Mouse (Mus musculus) heart, embryonic 15.5 days (tissue): ENCODE results near the gene Osbpl6. TPM values are rescaled to one million over a fixed set of nuclear protein-coding genes. Genes with fewer than 3 reads are reported as not detected.
A peak's percentile ranks its signal among the peaks of the same experiment; 100 is the strongest.

Experiments used
- ATAC-seq: fragments of 200-750 bp; cut with Nextera tagmentation; replicated peaks from 2 replicates; pipeline ENCODE4 v1.8.0; 2017; ENCODE audit warnings: low read depth, moderate TSS enrichment; ENCODE audit not compliant: insufficient number of reproducible peaks, insufficient read depth, low FRiP score
- H3K27ac ChIP-seq: fragments of 300-500 bp; sonication (generic); 2 replicates; pipeline ENCODE4 v1.5.1; 2015; ENCODE audit warnings: mild to moderate bottlenecking, inconsistent platforms
- H3K27me3 ChIP-seq: fragments of 300-500 bp; sonication (generic); 2 replicates; pipeline ENCODE4 v1.6.1; 2015; ENCODE audit warnings: inconsistent platforms
- H3K36me3 ChIP-seq: fragments of 300-500 bp; sonication (generic); 2 replicates; pipeline ENCODE4 v1.6.1; 2015; ENCODE audit warnings: mild to moderate bottlenecking, inconsistent platforms
- H3K4me1 ChIP-seq: fragments of 300-500 bp; sonication (generic); replicated peaks from 2 replicates; pipeline ENCODE4 v1.6.1; 2015; ENCODE audit warnings: inconsistent platforms
- H3K4me2 ChIP-seq: fragments of 300-500 bp; sonication (generic); 2 replicates; pipeline ENCODE4 v1.6.1; 2015; ENCODE audit warnings: inconsistent platforms, mild to moderate bottlenecking, moderate library complexity
- H3K4me3 ChIP-seq: fragments of 300-500 bp; sonication (generic); 2 replicates; pipeline ENCODE4 v1.5.1; 2015; ENCODE audit warnings: mild to moderate bottlenecking, inconsistent platforms
- H3K9ac ChIP-seq: fragments of 300-500 bp; sonication (generic); 2 replicates; pipeline ENCODE4 v1.6.1; 2015; ENCODE audit warnings: mild to moderate bottlenecking, inconsistent platforms
- H3K9me3 ChIP-seq: fragments of 300-500 bp; sonication (generic); replicated peaks from 2 replicates; pipeline ENCODE4 v1.6.1; 2016; ENCODE audit warnings: inconsistent platforms
- WGBS: fragments of 180-500 bp; shearing (Covaris S2); methylation state at CpG from one replicate; pipeline ENCODE4 v1.1.7; 2015; ENCODE audit warnings: mixed read lengths; 5-methylcytosine and 5-hydroxymethylcytosine counted together
- polyA plus RNA-seq: library from polyadenylated mRNA; unstranded; fragments of >200 nt; fragmentation: Nextera tagmentation; extraction: Ambion mirVana; gene quantifications from 2 replicates; pipeline ENCODE4 v1.2.1, GENCODE M21; 2015

Osbpl6 gene
- 3.9 and 7.5 TPM in 2 replicates for polyA plus RNA-seq

DNA sequence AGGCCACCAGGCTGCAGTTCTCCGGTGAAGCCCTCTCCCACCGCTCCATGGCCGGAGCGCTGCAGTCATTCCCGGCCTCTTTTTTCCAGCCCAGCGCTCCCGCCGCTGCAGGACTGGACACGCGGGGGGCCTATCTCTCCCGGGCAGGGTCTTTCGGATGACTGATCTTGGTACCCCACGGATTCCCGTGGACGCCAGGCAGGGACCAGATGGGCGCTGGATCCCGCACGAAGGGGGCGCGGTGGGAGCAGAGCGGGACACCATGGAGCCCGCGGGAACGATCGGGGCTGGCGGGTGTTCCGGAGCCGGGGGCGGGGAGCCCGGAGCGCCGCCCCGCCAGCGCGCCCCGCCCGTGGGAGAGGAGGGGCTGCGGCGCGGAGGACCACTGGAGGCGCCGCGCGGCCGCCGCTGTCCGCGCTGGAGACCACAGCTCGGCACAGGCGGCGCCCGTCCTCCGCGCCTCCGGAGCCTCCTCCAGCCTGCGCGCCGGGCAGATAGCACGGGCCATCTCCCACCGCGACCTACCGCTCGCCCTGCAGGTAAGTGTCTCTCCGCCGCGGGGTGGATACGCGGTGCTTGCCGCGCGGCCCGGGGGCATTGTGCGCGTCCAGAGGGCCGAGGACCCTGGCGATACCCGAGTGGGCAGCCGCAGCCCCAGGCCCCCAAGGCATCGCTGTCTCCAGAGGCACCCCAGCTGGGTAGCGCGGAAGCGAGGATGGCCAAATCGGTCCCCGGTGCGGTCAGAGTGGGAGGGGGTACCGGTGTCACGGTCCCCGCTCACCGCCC lies at the start of gene Osbpl6:
Osbpl6 (plus strand) TSS at position 358 of the 786 bp plus-strand sequence.
- Histone ChIP-seq H3K27me3 (peaks cover 25% of the 10 kb centered on the region), H3K36me3 (no peaks in the 10 kb centered on the region), H3K9me3 (no peaks in the 10 kb centered on the region), H3K9ac (peak within 1 kb of the TSS; percentile 88), H3K27ac (peak within 1 kb of the TSS; percentile 66), H3K4me1 (peaks cover 7% of the 10 kb centered on the region), H3K4me3 (peak within 1 kb of the TSS; percentile 93), H3K4me2 (peak within 1 kb of the TSS; percentile 99)
- ATAC-seq: peak; percentile 94
- WGBS: under 1% methylated on average over 89 of the region's 89 CpGs

DNA sequence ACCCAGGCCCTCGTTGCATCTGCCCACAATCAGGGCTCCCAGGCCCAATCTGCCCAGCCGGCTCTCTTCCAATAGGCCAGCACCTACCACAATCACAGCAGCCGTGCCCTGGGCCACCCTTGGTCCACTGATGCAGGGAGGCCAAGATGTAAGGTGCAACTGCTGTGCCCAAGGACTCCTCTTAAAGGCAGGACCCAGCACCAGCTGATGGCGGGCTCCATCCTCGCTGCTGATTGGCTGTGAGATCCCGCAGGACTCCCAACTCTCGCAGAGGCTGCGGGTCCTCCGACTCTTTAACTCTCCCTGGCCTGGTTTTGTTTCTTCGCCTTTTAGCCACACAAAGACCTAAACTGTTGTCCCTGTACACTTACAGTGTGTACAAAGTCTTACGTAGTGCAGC lies 46.1 kb upstream of the Osbpl6 start, which contains the start of gene Cyct:
Cyct (minus strand) TSS at position 225 of the 400 bp plus-strand sequence.
- no peaks in the 10 kb centered on the region for H3K9me3 ChIP-seq
- no peak within 1 kb of the TSS for H3K27ac ChIP-seq
- no peaks in the 10 kb centered on the region for H3K27me3 ChIP-seq
- ATAC-seq: no peak
- no peaks in the 10 kb centered on the region for H3K36me3 ChIP-seq
- no peaks in the 10 kb centered on the region for H3K4me1 ChIP-seq
- no peak within 1 kb of the TSS for H3K4me2 ChIP-seq
- 80% methylated on average over 11 of the region's 11 CpGs for WGBS
- no peak within 1 kb of the TSS for H3K4me3 ChIP-seq
- no peak within 1 kb of the TSS for H3K9ac ChIP-seq

GRCm38 (mm10) chr2:76362111-76362510 lies 44.2 kb upstream of the Osbpl6 start:
- ATAC-seq: no peak
- H3K9me3 ChIP-seq: no peaks in the 10 kb centered on the region
- H3K27me3 ChIP-seq: no peaks in the 10 kb centered on the region
- H3K36me3 ChIP-seq: no peaks in the 10 kb centered on the region
- H3K4me2 ChIP-seq: no peak overlapping the region
- H3K4me3 ChIP-seq: no peak overlapping the region
- H3K27ac ChIP-seq: no peak overlapping the region
- 42% methylated on average over 2 of the region's 2 CpGs for WGBS
- no peaks in the 10 kb centered on the region for H3K4me1 ChIP-seq
- no peak overlapping the region for H3K9ac ChIP-seq

DNA sequence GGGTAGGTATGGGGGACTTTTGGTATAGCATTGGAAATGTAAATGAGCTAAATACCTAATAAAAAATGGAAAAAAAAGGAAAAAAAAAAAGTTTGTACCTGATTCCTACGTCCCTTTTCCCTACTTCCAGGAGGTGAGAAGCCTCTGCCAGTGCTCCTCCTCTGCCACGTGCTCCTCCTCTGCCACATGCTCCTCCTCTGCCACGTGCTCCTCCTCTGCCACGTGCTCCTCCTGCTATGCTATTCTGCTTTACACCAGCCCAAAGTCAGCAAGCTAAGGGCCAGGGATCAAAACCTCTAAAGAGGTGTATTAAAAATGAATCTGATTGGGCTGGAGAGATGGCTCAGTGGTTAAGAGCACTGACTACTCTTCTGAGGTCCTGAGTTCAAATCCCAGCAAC lies 40.5 kb upstream of the Osbpl6 start:
- H3K36me3 ChIP-seq: no peaks in the 10 kb centered on the region
- H3K4me2 ChIP-seq: no peak overlapping the region
- H3K27ac ChIP-seq: no peak overlapping the region
- H3K9me3 ChIP-seq: no peaks in the 10 kb centered on the region
- no peak overlapping the region for H3K9ac ChIP-seq
- WGBS: 75% methylated on average over 4 of the region's 4 CpGs
- no peak for ATAC-seq
- no peak overlapping the region for H3K4me3 ChIP-seq
- H3K27me3 ChIP-seq: no peaks in the 10 kb centered on the region
- H3K4me1 ChIP-seq: peaks cover 3% of the 10 kb centered on the region

DNA sequence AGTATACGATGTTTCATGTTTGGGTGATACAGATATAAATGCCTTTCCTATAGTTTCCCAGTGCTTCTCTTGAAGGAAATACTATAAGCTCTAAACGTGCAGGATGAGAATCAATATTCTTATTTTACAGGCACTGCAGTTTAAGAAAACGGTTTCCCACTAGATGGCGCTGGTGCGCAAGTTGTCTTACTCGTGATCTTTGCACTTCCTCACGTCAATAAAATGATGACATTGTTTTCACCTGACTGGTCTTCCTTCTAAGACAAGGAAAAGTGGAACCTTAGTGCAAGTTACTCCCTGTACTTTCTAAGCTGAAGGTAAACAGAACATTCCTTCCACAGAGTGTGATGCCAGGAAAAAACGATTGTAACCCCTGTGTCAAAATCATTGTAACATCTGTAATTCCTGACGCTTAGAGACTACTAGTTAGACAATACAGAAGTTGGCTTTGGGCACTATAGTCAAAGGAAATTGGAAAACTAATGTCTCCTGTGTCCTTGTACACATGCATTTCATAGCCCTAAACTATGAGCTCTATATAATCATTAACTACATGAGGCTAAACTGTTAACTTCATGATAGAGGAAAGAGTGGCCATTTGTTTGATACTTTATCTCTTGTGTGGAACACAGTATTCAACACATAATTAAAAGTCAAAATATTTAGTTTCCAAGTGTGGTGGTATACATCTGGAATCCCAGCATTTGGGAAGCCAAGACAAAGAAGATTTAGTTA lies 39.0 kb upstream of the Osbpl6 start:
- Histone ChIP-seq H3K27me3 (no peaks in the 10 kb centered on the region), H3K4me1 (peaks cover 16% of the 10 kb centered on the region), H3K27ac (no peak overlapping the region), H3K36me3 (no peaks in the 10 kb centered on the region), H3K4me2 (no peak overlapping the region), H3K9ac (no peak overlapping the region), H3K9me3 (no peaks in the 10 kb centered on the region), H3K4me3 (no peak overlapping the region)
- ATAC-seq: no peak
- WGBS: 17% methylated on average over 9 of the region's 9 CpGs

DNA sequence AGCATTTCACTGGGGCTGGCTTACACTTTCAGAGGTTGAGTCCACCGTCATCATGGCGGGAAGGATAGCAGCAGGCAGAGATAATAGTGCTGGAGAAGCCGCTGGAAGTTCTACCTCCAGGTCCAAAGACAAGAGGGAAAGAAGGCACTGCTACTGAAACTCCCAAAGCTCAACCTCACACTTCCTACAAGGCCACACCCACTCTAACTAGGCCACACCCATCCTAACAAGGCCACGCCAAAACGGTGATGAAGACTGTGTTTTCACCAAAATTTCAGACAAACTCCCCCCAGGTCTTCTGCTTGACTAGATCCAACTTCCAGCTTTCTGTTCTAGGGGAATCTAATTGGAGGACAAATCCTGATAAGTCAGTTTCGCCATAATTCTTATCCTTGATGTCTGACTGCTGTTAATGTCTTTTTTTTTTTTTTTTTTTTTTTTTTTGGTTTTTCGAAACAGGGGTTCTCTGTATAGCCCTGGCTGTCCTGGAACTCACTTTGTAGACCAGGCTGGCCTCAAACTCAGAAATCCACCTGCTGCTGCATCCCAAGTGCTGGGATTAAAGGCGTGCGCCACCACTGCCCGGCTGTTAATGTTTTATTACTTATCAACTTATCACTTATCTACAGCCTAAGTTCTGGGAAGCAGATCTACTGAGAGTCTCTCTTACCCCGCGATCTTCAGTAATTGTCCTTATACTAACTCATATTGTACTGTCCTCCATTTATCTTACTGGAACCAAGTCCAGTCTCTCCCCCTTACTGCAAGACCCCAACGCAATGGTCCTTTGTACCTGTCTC lies 37.2 kb upstream of the Osbpl6 start:
- Histone ChIP-seq H3K9me3 (no peaks in the 10 kb centered on the region), H3K36me3 (peaks cover 11% of the 10 kb centered on the region), H3K4me3 (no peak overlapping the region), H3K4me2 (no peak overlapping the region), H3K27me3 (no peaks in the 10 kb centered on the region), H3K27ac (no peak overlapping the region), H3K9ac (no peak overlapping the region), H3K4me1 (peaks cover 20% of the 10 kb centered on the region)
- ATAC-seq: no peak
- WGBS: 62% methylated on average over 13 of the region's 13 CpGs

- Histone ChIP-seq H3K9ac (peak within 1 kb of the TSS; percentile 82), H3K27me3 (no peaks in the 10 kb centered on the region), H3K36me3 (peaks cover 15% of the 10 kb centered on the region), H3K4me3 (peak within 1 kb of the TSS; percentile 79), H3K9me3 (no peaks in the 10 kb centered on the region), H3K27ac (peak within 1 kb of the TSS; percentile 73), H3K4me1 (peaks cover 20% of the 10 kb centered on the region), H3K4me2 (peak within 1 kb of the TSS; percentile 89)
- under 1% methylated on average over 61 of the region's 61 CpGs for WGBS
- ATAC-seq: peak; percentile 79
Observed at GRCm38 (mm10) chr2:76369821-76370655, 36.3 kb upstream of the Osbpl6 start, which contains the start of gene Rbm45. Rbm45 (plus strand) TSS chr2:76369984.

GRCm38 (mm10) chr2:76370656-76370922 lies 35.7 kb upstream of the Osbpl6 start:
- Histone ChIP-seq H3K9ac (peak overlapping the region; percentile 82), H3K9me3 (no peaks in the 10 kb centered on the region), H3K36me3 (peaks cover 19% of the 10 kb centered on the region), H3K27me3 (no peaks in the 10 kb centered on the region), H3K4me2 (peak overlapping the region; percentile 89), H3K27ac (peak overlapping the region; percentile 73), H3K4me3 (peak overlapping the region; percentile 79), H3K4me1 (peaks cover 20% of the 10 kb centered on the region)
- ATAC-seq: no peak
- 3% methylated on average over 7 of the region's 7 CpGs for WGBS

GRCm38 (mm10) chr2:76372244-76372643 lies 34.1 kb upstream of the Osbpl6 start:
- Histone ChIP-seq H3K4me3 (no peak overlapping the region; the same call in 1 of the 2 replicates), H3K9ac (no peak overlapping the region), H3K27me3 (no peaks in the 10 kb centered on the region), H3K36me3 (peaks cover 30% of the 10 kb centered on the region), H3K9me3 (no peaks in the 10 kb centered on the region), H3K4me1 (peaks cover 20% of the 10 kb centered on the region), H3K27ac (peak overlapping the region; percentile 74), H3K4me2 (peak overlapping the region; percentile 89)
- peak; percentile 72 for ATAC-seq
- 34% methylated on average over 4 of the region's 4 CpGs for WGBS

DNA sequence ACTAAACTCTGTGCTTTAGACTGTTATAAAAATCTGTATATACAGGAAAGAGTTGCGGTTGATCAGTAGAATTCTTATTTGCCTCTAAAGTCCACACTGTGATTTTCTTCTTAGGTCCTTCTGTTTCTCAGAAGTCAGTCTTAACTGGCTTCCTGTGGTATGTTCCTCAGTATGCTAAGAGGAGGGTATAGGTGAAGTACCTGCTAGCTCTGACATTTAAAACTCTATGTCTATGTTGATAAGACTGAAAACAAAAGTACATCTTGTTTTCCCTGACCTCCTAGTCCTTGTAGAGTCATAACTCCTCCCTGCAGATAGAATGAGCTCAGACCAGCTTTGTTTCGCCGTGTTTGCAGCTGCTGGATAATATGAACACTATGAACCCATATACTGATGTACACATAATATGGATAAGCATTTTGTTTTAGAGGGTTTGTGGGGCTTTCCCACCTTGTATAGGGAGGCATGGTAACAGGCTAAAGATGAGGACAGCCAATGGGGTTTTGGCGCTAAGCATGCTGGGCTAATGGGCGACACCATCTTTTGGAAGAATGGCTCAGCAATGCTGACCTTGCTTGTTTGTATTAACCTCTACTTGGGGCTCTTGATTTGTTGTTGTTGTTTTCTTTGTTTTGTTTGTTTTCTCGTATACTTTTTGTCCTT lies 31.6 kb upstream of the Osbpl6 start:
- no peaks in the 10 kb centered on the region for H3K27me3 ChIP-seq
- H3K9me3 ChIP-seq: no peaks in the 10 kb centered on the region
- 88% methylated on average over 6 of the region's 6 CpGs for WGBS
- peaks cover 20% of the 10 kb centered on the region for H3K4me1 ChIP-seq
- peaks cover 53% of the 10 kb centered on the region for H3K36me3 ChIP-seq
- H3K27ac ChIP-seq: no peak overlapping the region
- no peak overlapping the region for H3K4me2 ChIP-seq
- ATAC-seq: no peak
- no peak overlapping the region for H3K9ac ChIP-seq
- no peak overlapping the region for H3K4me3 ChIP-seq
